Mouse (Mus musculus): ENCODE measurements around the gene Gtf2ird1.
"Not testable (repeated sequence)": the region's sequence is repeated elsewhere in the genome, so short reads cannot be mapped to it uniquely, and the experiment has no call there.

The Gtf2ird1 gene

GRCm38 (mm10) chr5:134341321-134341720 lies 115.2 kb downstream of the Gtf2ird1 start:
- DNase-seq, result no peak

- DNase-seq, result no peak
These were observed 116.4 kb downstream of the Gtf2ird1 start for GRCm38 (mm10) chr5:134340101-134340522.

GRCm38 (mm10) chr5:134337012-134337411 lies 119.5 kb downstream of the Gtf2ird1 start:
- DNase-seq, result not testable (repeated sequence)

GRCm38 (mm10) chr5:134332743-134333142 lies 123.8 kb downstream of the Gtf2ird1 start:
- DNase-seq, result no peak

GRCm38 (mm10) chr5:134330082-134330481 lies 126.4 kb downstream of the Gtf2ird1 start:
- no peak for DNase-seq

GRCm38 (mm10) chr5:134329311-134329710 lies 127.2 kb downstream of the Gtf2ird1 start:
- no peak for DNase-seq

- DNase-seq, result no peak
These were observed 128.0 kb downstream of the Gtf2ird1 start for GRCm38 (mm10) chr5:134328482-134329001.

- DNase-seq, result no peak
These were observed 130.5 kb downstream of the Gtf2ird1 start for GRCm38 (mm10) chr5:134325856-134326566.

- DNase-seq, result no peak
These were observed 132.6 kb downstream of the Gtf2ird1 start for GRCm38 (mm10) chr5:134323869-134324268.

- DNase-seq, result no peak
These were observed 133.2 kb downstream of the Gtf2ird1 start for GRCm38 (mm10) chr5:134323311-134323710.

- no peak for DNase-seq
These were observed 134.2 kb downstream of the Gtf2ird1 start for GRCm38 (mm10) chr5:134322355-134322754.

GRCm38 (mm10) chr5:134321699-134322098 lies 134.8 kb downstream of the Gtf2ird1 start:
- DNase-seq, result no peak

- DNase-seq, result no peak
These were observed 137.6 kb downstream of the Gtf2ird1 start for GRCm38 (mm10) chr5:134318903-134319302.

GRCm38 (mm10) chr5:134316721-134317120 lies 139.8 kb downstream of the Gtf2ird1 start:
- no peak for DNase-seq

GRCm38 (mm10) chr5:134315623-134316350 lies 140.7 kb downstream of the Gtf2ird1 start:
- peak in 1 of 2 experiments; percentile 17 for DNase-seq

GRCm38 (mm10) chr5:134314688-134315622 lies 141.6 kb downstream of the Gtf2ird1 start, which contains the start of gene Gtf2i:
Gene Gtf2i (minus strand): TSS chr5:134314760.
- peak; percentile 86 to 88 for DNase-seq

- peak in 1 of 2 experiments; percentile 61 for DNase-seq
These were observed 142.3 kb downstream of the Gtf2ird1 start for GRCm38 (mm10) chr5:134314068-134314674.

- DNase-seq, result peak; percentile 82 to 87
These were observed 143.0 kb downstream of the Gtf2ird1 start for GRCm38 (mm10) chr5:134313451-134314067.

GRCm38 (mm10) chr5:134312691-134313450 lies 143.6 kb downstream of the Gtf2ird1 start:
- DNase-seq, result no peak

GRCm38 (mm10) chr5:134311894-134312411 lies 144.6 kb downstream of the Gtf2ird1 start:
- DNase-seq, result no peak

- no peak for DNase-seq
These were observed 146.3 kb downstream of the Gtf2ird1 start for GRCm38 (mm10) chr5:134310201-134310600.

All from spleen, adult 18-20 months (tissue).